Mouse (Mus musculus): Measurements from ENCODE around the gene Vmn1r131. TPM values are rescaled to one million over a fixed set of nuclear protein-coding genes. Genes with fewer than 3 reads are reported as not detected.
"Not testable (repeated sequence)": the region's sequence is repeated elsewhere in the genome, so short reads cannot be mapped to it uniquely, and the experiment has no call there.

Gene Vmn1r131
- polyA plus RNA-seq (2012; rRNA removed), result not detected in 2 replicates

DNA sequence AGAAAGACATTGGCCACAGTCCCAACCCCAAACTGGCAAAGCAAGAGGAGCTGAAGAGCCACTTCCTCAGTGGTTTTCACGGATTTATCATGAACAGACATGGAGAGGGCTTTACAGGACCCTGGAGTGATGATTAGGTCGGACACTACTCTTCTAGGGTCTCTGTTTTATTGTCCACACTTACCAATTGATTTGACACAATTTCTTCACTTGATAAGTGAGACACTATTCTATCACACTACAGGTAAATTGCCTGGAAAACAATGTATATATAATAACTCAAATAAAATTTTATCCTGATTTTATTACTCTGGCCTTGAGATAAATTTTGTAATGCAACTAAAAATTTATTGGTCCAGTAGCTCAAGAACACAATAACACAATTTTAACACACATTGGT, at the start of gene Vmn1r131:
TSS of gene Vmn1r131 (minus strand) at position 101 of the 400 bp plus-strand sequence.
- DNase-seq; H3K27me3 ChIP-seq (ENCODE audit: control insufficient read depth, insufficient read depth, low read length); H3K4me1 ChIP-seq (ENCODE audit: control insufficient read depth, insufficient read depth, low read length); H3K4me3 ChIP-seq (replicated peaks; ENCODE audit: insufficient read depth, low read depth, low read length); H3K27ac ChIP-seq (ENCODE audit: insufficient read depth, low read length): not testable (repeated sequence)
- WGBS, result no CpG with 5 or more reads among the region's 2 CpGs

- not testable (repeated sequence) for H3K4me3 ChIP-seq (replicated peaks; ENCODE audit: insufficient read depth, low read depth, low read length); H3K4me1 ChIP-seq (ENCODE audit: control insufficient read depth, insufficient read depth, low read length); H3K27ac ChIP-seq (ENCODE audit: insufficient read depth, low read length); DNase-seq; H3K27me3 ChIP-seq (ENCODE audit: control insufficient read depth, insufficient read depth, low read length)
- WGBS, result no CpG with 5 or more reads among the region's 3 CpGs
These were observed 34.4 kb downstream of the Vmn1r131 start, which contains the start of gene Vmn1r130 for GRCm38 (mm10) chr7:21511480-21511879. Gene Vmn1r130, plus strand, starts transcription at chr7:21511780.

Other genes with a start within 250 kb of the Vmn1r131 start
- gene Vmn1r126, start 244.6 kb downstream of the Vmn1r131 start, polyA plus RNA-seq (2012; rRNA removed), result not detected in 2 replicates
- gene Vmn1r127, start 226.2 kb downstream of the Vmn1r131 start, polyA plus RNA-seq (2012; rRNA removed), result not detected in 2 replicates
- not detected in 2 replicates for gene Vmn1r128, start 196.7 kb downstream of the Vmn1r131 start, polyA plus RNA-seq (2012; rRNA removed)
- gene Vmn1r129, start 184.8 kb downstream of the Vmn1r131 start, polyA plus RNA-seq (2012; rRNA removed), result not detected in 2 replicates
- not detected in 2 replicates for gene Gm6882, start 113.3 kb downstream of the Vmn1r131 start, polyA plus RNA-seq (2012; rRNA removed)
- gene Vmn1r130, start 34.3 kb downstream of the Vmn1r131 start, polyA plus RNA-seq (2012; rRNA removed), result not detected in 2 replicates
- gene Vmn1r132, start 68.0 kb upstream of the Vmn1r131 start, polyA plus RNA-seq (2012; rRNA removed), result not detected in 2 replicates
- not detected in 2 replicates for gene Gm4175, start 215.4 kb upstream of the Vmn1r131 start, polyA plus RNA-seq (2012; rRNA removed)

All from cerebellum, adult 2 months (tissue).